Mouse (Mus musculus) cortical plate, adult 2 months (tissue): ENCODE results near the gene Ccdc13.

Source experiments
- CTCF ChIP-seq: fragments of 200-500 bp; IDR thresholded peaks from 2 replicates; pipeline ENCODE4 v1.5.1; 2011; ENCODE audit warnings: mild to moderate bottlenecking, control low read depth, low read length; ENCODE audit not compliant: insufficient read depth; ENCODE audit errors: extremely low read depth
- POLR2A ChIP-seq: fragments of 200-500 bp; IDR thresholded peaks from 2 replicates; pipeline ENCODE4 v1.6.1; 2011; ENCODE audit warnings: mild to moderate bottlenecking, low read length, control low read depth; ENCODE audit not compliant: insufficient read depth; ENCODE audit errors: extremely low read depth

DNA sequence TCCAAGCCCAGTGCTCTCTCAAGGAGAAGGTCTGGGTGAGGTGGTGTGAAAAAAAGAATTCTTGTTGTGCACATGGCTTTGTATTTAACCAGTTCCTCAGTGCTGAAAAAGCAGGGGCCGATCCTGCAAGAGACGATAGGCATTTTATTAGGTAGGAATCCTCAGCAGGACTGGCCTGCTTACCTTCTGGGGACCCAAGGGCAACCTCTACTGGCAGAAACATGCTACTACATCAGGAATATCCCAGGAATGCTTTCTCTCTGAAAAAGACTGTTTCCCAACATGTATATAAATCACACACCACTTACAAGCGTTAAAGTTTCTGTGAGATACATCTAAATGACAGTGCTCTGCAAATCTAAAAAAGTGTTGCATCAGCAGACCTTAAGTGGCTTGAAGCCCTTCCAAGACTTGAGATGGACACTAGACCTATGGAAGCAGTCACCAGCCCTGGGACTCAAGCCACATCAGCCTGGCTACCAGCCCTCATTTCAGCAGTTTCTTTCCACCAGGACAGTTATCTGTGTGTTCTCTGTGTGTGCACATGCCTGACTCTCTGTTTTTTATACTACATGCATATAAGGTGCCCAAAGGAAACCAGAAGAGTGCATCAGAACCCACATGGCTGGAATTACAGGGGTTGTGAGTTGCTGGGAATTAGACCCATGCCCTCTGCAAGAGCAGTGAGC is 37.9 kb upstream of the Ccdc13 start:
- TF ChIP-seq CTCF (peak; percentile 82), POLR2A (no peak)
